Mouse (Mus musculus): ENCODE results near the gene Mvd.

DNA sequence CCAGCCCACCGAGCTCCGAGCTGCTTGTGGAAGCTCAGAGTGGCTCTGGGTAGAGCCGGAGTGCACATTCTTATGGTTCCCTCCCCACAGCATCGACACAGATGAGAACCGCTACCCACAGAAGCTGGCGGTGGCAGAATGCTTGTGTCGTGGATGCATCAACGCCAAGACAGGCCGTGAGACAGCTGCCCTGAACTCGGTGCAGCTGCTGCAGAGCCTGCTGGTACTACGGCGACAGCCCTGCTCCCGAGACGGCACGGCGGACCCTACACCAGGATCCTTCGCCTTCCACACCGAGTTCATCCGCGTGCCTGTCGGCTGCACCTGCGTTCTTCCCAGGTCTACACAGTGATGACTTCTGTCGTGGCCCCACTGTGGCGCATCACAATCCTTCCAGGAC lies 20.0 kb downstream of the Mvd start:
- no peak for TF ChIP-seq POLR2A (IDR thresholded peaks at IDR 0.05; ENCODE audit: borderline replicate concordance, control insufficient read depth, low read depth, low read length)
- TF ChIP-seq CTCF (IDR thresholded peaks at IDR 0.05; ENCODE audit: control insufficient read depth, insufficient read depth, low read length) = no peak

All from bone marrow, adult 2 months (tissue).